Mouse (Mus musculus): ENCODE results near the gene A030003K21Rik. TPM values are rescaled to one million over a fixed set of nuclear protein-coding genes. Genes with fewer than 3 reads are reported as not detected.
"Not testable (repeated sequence)": the region's sequence is repeated elsewhere in the genome, so short reads cannot be mapped to it uniquely, and the experiment has no call there.

A030003K21Rik gene
- polyA plus RNA-seq, 1 experiment: not detected

- H3K4me3 ChIP-seq (ENCODE audit: insufficient read depth, low read depth, low read length): no peak overlapping the region
- no peaks in the 10 kb centered on the region for H3K36me3 ChIP-seq (ENCODE audit: control insufficient read depth, insufficient read depth, low read length)
- DNase-seq: no peak
- 91% methylated on average over 2 of the region's 2 CpGs for WGBS
- H3K27me3 ChIP-seq (replicated peaks; ENCODE audit: control insufficient read depth, insufficient read depth, low read length): no peaks in the 10 kb centered on the region
- TF ChIP-seq CTCF (conservative IDR thresholded peaks at IDR 0.05; ENCODE audit: insufficient read depth, insufficient read length, low read depth, low read length) (no peak), POLR2A (IDR thresholded peaks at IDR 0.05; ENCODE audit: low read depth, low read length) (no peak)
- no peaks in the 10 kb centered on the region for H3K4me1 ChIP-seq (ENCODE audit: control insufficient read depth, insufficient read depth, low read length)
- H3K27ac ChIP-seq (ENCODE audit: insufficient read depth, low read depth, low read length): no peak overlapping the region
Observed at GRCm38 (mm10) chr1:82948601-82949000, 5.4 kb upstream of the A030003K21Rik start.

- not testable (repeated sequence) for H3K4me1 ChIP-seq (ENCODE audit: control insufficient read depth, insufficient read depth, low read length); DNase-seq; H3K27ac ChIP-seq (ENCODE audit: insufficient read depth, low read depth, low read length); H3K4me3 ChIP-seq (ENCODE audit: insufficient read depth, low read depth, low read length); H3K36me3 ChIP-seq (ENCODE audit: control insufficient read depth, insufficient read depth, low read length); H3K27me3 ChIP-seq (replicated peaks; ENCODE audit: control insufficient read depth, insufficient read depth, low read length)
- 97% methylated on average over 2 of the region's 2 CpGs for WGBS
Observed at GRCm38 (mm10) chr1:82946029-82946428, 2.8 kb upstream of the A030003K21Rik start.

- H3K27ac ChIP-seq (ENCODE audit: insufficient read depth, low read depth, low read length); H3K4me3 ChIP-seq (ENCODE audit: insufficient read depth, low read depth, low read length); H3K4me1 ChIP-seq (ENCODE audit: control insufficient read depth, insufficient read depth, low read length); H3K27me3 ChIP-seq (replicated peaks; ENCODE audit: control insufficient read depth, insufficient read depth, low read length); DNase-seq; H3K36me3 ChIP-seq (ENCODE audit: control insufficient read depth, insufficient read depth, low read length): not testable (repeated sequence)
- WGBS: 85% methylated on average over 2 of the region's 2 CpGs
Observed at GRCm38 (mm10) chr1:82942505-82942904, 683 bp downstream of the A030003K21Rik start.

- TF ChIP-seq CTCF (conservative IDR thresholded peaks at IDR 0.05; ENCODE audit: insufficient read depth, insufficient read length, low read depth, low read length) (no peak), POLR2A (IDR thresholded peaks at IDR 0.05; ENCODE audit: low read depth, low read length) (no peak)
- DNase-seq: peak; percentile 83
- no peaks in the 10 kb centered on the region for H3K27me3 ChIP-seq (replicated peaks; ENCODE audit: control insufficient read depth, insufficient read depth, low read length)
- H3K27ac ChIP-seq (ENCODE audit: insufficient read depth, low read depth, low read length): peak overlapping the region; percentile 91
- H3K4me3 ChIP-seq (ENCODE audit: insufficient read depth, low read depth, low read length): no peak overlapping the region
- no peaks in the 10 kb centered on the region; the same call in 1 of the 2 replicates for H3K4me1 ChIP-seq (ENCODE audit: control insufficient read depth, insufficient read depth, low read length)
- WGBS: 73% methylated on average over 5 of the region's 5 CpGs
- no peaks in the 10 kb centered on the region for H3K36me3 ChIP-seq (ENCODE audit: control insufficient read depth, insufficient read depth, low read length)
Observed at GRCm38 (mm10) chr1:82938666-82939065, 4.5 kb downstream of the A030003K21Rik start.

DNA sequence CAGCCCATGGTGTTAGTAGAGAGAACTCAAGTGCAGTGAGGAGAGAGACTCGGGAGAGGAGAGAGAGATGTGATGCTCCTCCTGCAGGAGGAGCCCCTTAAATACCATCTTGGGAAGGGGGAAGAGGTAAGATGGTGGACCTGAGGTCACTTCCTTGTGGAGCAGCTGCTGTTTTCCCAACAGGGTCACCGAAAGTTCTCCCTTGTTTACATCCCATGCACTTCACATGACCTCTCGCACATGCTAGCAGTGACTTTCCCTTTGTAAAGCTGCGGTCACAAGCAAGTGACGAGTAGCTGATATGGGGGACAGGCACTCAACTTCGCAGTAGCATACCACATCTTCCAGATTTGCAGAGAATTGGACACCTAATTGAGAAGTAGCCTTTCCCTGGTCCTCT, 11.9 kb downstream of the A030003K21Rik start, which contains the start of gene Gm6217:
Gm6217 (minus strand) TSS at position 74 of the 400 bp plus-strand sequence.
- H3K4me1 ChIP-seq (ENCODE audit: control insufficient read depth, insufficient read depth, low read length); DNase-seq; H3K36me3 ChIP-seq (ENCODE audit: control insufficient read depth, insufficient read depth, low read length); H3K27ac ChIP-seq (ENCODE audit: insufficient read depth, low read depth, low read length); H3K4me3 ChIP-seq (ENCODE audit: insufficient read depth, low read depth, low read length); H3K27me3 ChIP-seq (replicated peaks; ENCODE audit: control insufficient read depth, insufficient read depth, low read length): not testable (repeated sequence)
- no CpG with 5 or more reads among the region's 6 CpGs for WGBS

DNA sequence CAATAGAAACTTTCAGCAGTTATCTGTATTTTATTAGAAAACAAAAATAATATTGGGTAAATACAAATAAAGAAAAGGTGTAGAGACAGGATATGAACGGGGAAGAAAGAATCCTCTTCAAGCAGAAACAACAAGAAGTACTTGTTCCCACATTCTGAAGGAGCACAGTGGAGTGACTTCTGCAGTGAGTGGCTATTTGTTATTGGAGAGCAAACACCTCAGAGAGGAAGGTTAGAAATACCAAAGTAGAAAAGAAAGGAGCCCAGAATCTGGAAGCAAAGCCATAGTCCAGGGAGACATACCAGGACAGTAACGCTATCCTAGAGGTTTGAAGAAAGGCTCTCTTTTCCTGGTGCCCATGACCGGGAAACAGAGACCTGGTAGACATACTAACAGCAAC, 12.6 kb downstream of the A030003K21Rik start:
- not testable (repeated sequence) for H3K4me1 ChIP-seq (ENCODE audit: control insufficient read depth, insufficient read depth, low read length); H3K27ac ChIP-seq (ENCODE audit: insufficient read depth, low read depth, low read length); H3K4me3 ChIP-seq (ENCODE audit: insufficient read depth, low read depth, low read length); H3K27me3 ChIP-seq (replicated peaks; ENCODE audit: control insufficient read depth, insufficient read depth, low read length); H3K36me3 ChIP-seq (ENCODE audit: control insufficient read depth, insufficient read depth, low read length); DNase-seq
- WGBS: 91% methylated on average over 3 of the region's 3 CpGs

DNA sequence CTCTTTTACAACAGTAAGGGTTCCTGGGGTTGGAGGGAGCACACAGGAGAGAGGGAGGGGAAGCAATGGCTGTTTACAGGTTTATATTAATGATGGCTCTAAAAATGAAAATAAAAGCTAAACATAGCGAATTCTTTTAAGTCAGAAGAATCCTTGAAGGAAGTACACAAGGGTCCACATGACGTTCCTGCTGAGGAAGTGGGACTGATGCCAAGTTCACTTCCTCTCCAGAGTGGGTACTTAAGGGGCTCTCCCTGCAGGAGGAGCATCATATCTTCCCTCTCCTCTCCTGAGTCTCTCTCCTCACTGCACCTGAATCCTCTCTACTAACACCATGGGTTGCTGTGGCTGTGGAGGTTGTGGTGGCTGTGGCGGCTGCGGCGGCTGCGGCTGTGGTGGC, 18.5 kb downstream of the A030003K21Rik start, which contains the start of gene A030014E15Rik:
A030014E15Rik (plus strand) TSS at position 268 of the 400 bp plus-strand sequence.
- WGBS: 86% methylated on average over 6 of the region's 6 CpGs

GRCm38 (mm10) chr1:82913434-82913833, 29.8 kb downstream of the A030003K21Rik start:
- not testable (repeated sequence) for H3K27ac ChIP-seq (ENCODE audit: insufficient read depth, low read depth, low read length); DNase-seq; H3K4me3 ChIP-seq (ENCODE audit: insufficient read depth, low read depth, low read length); H3K4me1 ChIP-seq (ENCODE audit: control insufficient read depth, insufficient read depth, low read length); H3K36me3 ChIP-seq (ENCODE audit: control insufficient read depth, insufficient read depth, low read length); H3K27me3 ChIP-seq (replicated peaks; ENCODE audit: control insufficient read depth, insufficient read depth, low read length)
- 97% methylated on average over 5 of the region's 5 CpGs for WGBS

More for the DNA sequence above, 18.5 kb downstream of the A030003K21Rik start, which contains the start of gene A030014E15Rik:
- TF ChIP-seq CTCF (conservative IDR thresholded peaks at IDR 0.05; ENCODE audit: insufficient read depth, insufficient read length, low read depth, low read length) (no peak), POLR2A (IDR thresholded peaks at IDR 0.05; ENCODE audit: low read depth, low read length) (no peak)
- no peak within 1 kb of the TSS for H3K27ac ChIP-seq (ENCODE audit: insufficient read depth, low read depth, low read length)
- no peak within 1 kb of the TSS for H3K4me3 ChIP-seq (ENCODE audit: insufficient read depth, low read depth, low read length)
- H3K27me3 ChIP-seq (replicated peaks; ENCODE audit: control insufficient read depth, insufficient read depth, low read length): no peaks in the 10 kb centered on the region
- no peaks in the 10 kb centered on the region for H3K4me1 ChIP-seq (ENCODE audit: control insufficient read depth, insufficient read depth, low read length)
- no peaks in the 10 kb centered on the region for H3K36me3 ChIP-seq (ENCODE audit: control insufficient read depth, insufficient read depth, low read length)
- no peak for DNase-seq

Data from kidney, adult 2 months (tissue).